Mouse (Mus musculus): ENCODE measurements around the gene Cyth2. TPM values are rescaled to one million over a fixed set of nuclear protein-coding genes. Genes with fewer than 3 reads are reported as not detected.

Gene Cyth2
- polyA plus RNA-seq, 1 experiment from 2014 or later, result 176 TPM

- H3K9me3 ChIP-seq (ENCODE audit: control insufficient read depth, low read length), result no peaks in the 10 kb centered on the region
- DNase-seq (ENCODE audit: low spot score) (no peak), ATAC-seq (ENCODE audit: insufficient number of reproducible peaks, low FRiP score, low TSS enrichment, low read depth) (no peak)
- no peaks in the 10 kb centered on the region for H3K27me3 ChIP-seq (ENCODE audit: control insufficient read depth, insufficient read depth, low read length)
- 65% methylated on average over 5 of the region's 5 CpGs for WGBS
- H3K4me3 ChIP-seq (ENCODE audit: low read depth, low read length), result no peak overlapping the region
- H3K9ac ChIP-seq (ENCODE audit: low read length), result no peak overlapping the region
- H3K4me1 ChIP-seq (ENCODE audit: control insufficient read depth, insufficient read depth, low read length), result no peaks in the 10 kb centered on the region
- H3K27ac ChIP-seq (replicated peaks; ENCODE audit: low read depth, low read length), result no peak overlapping the region
- H3K36me3 ChIP-seq (ENCODE audit: control insufficient read depth, insufficient read depth, low read length), result peaks cover 27% of the 10 kb centered on the region; the same call in 1 of the 2 replicates
- no peak overlapping the region for H3K4me2 ChIP-seq (ENCODE audit: low read depth, severe bottlenecking)
These were observed 8.4 kb downstream of the Cyth2 start for GRCm38 (mm10) chr7:45805941-45806340.

GRCm38 (mm10) chr7:45802551-45802950 is 11.8 kb downstream of the Cyth2 start:
- 91% methylated on average over 6 of the region's 6 CpGs for WGBS
- DNase-seq (ENCODE audit: low spot score), result no peak
- Histone ChIP-seq H3K27ac (replicated peaks; ENCODE audit: low read depth, low read length) (no peak overlapping the region), H3K4me2 (ENCODE audit: low read depth, severe bottlenecking) (no peak overlapping the region), H3K36me3 (ENCODE audit: control insufficient read depth, insufficient read depth, low read length) (peaks cover 5% of the 10 kb centered on the region; the same call in 1 of the 2 replicates), H3K4me3 (ENCODE audit: low read depth, low read length) (no peak overlapping the region), H3K4me1 (ENCODE audit: control insufficient read depth, insufficient read depth, low read length) (peaks cover 9% of the 10 kb centered on the region; the same call in 1 of the 2 replicates), H3K9me3 (ENCODE audit: control insufficient read depth, low read length) (no peaks in the 10 kb centered on the region), H3K9ac (ENCODE audit: low read length) (no peak overlapping the region), H3K27me3 (ENCODE audit: control insufficient read depth, insufficient read depth, low read length) (peaks cover 2% of the 10 kb centered on the region; the same call in 1 of the 2 replicates)
- no peak for ATAC-seq (ENCODE audit: insufficient number of reproducible peaks, low FRiP score, low TSS enrichment, low read depth)

DNA sequence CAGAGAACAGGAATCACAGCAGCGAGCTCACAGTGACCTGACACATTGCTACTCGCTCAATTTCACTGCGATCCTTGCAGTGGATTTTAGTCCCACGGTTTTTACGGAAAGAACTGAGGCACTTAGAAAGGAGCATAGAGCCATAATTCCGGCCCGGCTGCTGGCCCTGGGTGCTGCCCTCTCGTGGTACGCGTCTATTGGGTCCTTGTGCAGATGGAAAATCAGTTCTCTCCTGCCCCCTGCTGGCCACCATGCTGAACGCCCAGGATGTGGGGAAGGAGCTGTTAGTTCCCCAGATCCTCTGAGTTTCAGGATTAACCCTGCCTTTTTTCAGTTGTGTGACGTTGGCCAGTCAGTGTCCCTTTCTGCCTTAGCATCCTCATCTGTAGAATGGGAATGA is 13.0 kb downstream of the Cyth2 start:
- DNase-seq (ENCODE audit: low spot score) (peak; percentile 97), ATAC-seq (ENCODE audit: insufficient number of reproducible peaks, low FRiP score, low TSS enrichment, low read depth) (no peak)
- Histone ChIP-seq H3K36me3 (ENCODE audit: control insufficient read depth, insufficient read depth, low read length) (no peaks in the 10 kb centered on the region), H3K9ac (ENCODE audit: low read length) (no peak overlapping the region), H3K27me3 (ENCODE audit: control insufficient read depth, insufficient read depth, low read length) (peaks cover 10% of the 10 kb centered on the region), H3K27ac (replicated peaks; ENCODE audit: low read depth, low read length) (no peak overlapping the region), H3K4me1 (ENCODE audit: control insufficient read depth, insufficient read depth, low read length) (peaks cover 10% of the 10 kb centered on the region; the same call in 1 of the 2 replicates), H3K4me3 (ENCODE audit: low read depth, low read length) (no peak overlapping the region), H3K9me3 (ENCODE audit: control insufficient read depth, low read length) (no peaks in the 10 kb centered on the region), H3K4me2 (ENCODE audit: low read depth, severe bottlenecking) (peak overlapping the region; percentile 15; the same call in 1 of the 2 replicates)
- 5% methylated on average over 12 of the region's 12 CpGs for WGBS

GRCm38 (mm10) chr7:45800546-45801204 is 13.7 kb downstream of the Cyth2 start:
- peaks cover 10% of the 10 kb centered on the region for H3K27me3 ChIP-seq (ENCODE audit: control insufficient read depth, insufficient read depth, low read length)
- no peak overlapping the region for H3K9ac ChIP-seq (ENCODE audit: low read length)
- H3K4me2 ChIP-seq (ENCODE audit: low read depth, severe bottlenecking), result 0 out of 2 replicates have a peak overlapping the region, but pooled peaks have one; percentile 15
- no peak overlapping the region for H3K27ac ChIP-seq (replicated peaks; ENCODE audit: low read depth, low read length)
- DNase-seq (ENCODE audit: low spot score) (peak; percentile 56), ATAC-seq (ENCODE audit: insufficient number of reproducible peaks, low FRiP score, low TSS enrichment, low read depth) (no peak)
- no peaks in the 10 kb centered on the region for H3K9me3 ChIP-seq (ENCODE audit: control insufficient read depth, low read length)
- peaks cover 10% of the 10 kb centered on the region; the same call in 1 of the 2 replicates for H3K4me1 ChIP-seq (ENCODE audit: control insufficient read depth, insufficient read depth, low read length)
- WGBS, result 12% methylated on average over 25 of the region's 25 CpGs
- no peaks in the 10 kb centered on the region for H3K36me3 ChIP-seq (ENCODE audit: control insufficient read depth, insufficient read depth, low read length)
- no peak overlapping the region for H3K4me3 ChIP-seq (ENCODE audit: low read depth, low read length)

DNA sequence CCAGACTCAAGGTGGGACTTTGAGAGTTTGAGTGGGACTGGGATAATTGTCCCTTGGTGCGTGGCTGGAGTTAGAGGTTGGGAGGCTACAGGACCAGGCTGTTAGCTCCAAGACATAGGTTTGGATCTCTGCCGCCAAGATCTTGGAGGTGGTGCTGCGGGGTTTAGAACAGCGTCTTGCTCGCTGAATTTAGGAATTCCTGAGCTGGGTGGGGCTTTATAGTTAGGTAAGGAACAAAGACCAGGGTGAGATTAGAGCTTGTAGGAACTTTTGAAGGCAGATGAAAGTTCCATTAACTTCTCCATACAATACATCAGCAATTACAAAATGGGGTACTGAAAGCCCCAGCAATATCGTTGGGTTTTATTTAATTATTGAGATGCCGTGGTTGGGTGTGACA is 14.4 kb downstream of the Cyth2 start:
- 35% methylated on average over 7 of the region's 7 CpGs for WGBS
- H3K9ac ChIP-seq (ENCODE audit: low read length), result no peak overlapping the region
- H3K9me3 ChIP-seq (ENCODE audit: control insufficient read depth, low read length), result no peaks in the 10 kb centered on the region
- no peak overlapping the region for H3K4me3 ChIP-seq (ENCODE audit: low read depth, low read length)
- H3K4me2 ChIP-seq (ENCODE audit: low read depth, severe bottlenecking), result no peak overlapping the region
- no peak overlapping the region for H3K27ac ChIP-seq (replicated peaks; ENCODE audit: low read depth, low read length)
- ATAC-seq (ENCODE audit: insufficient number of reproducible peaks, low FRiP score, low TSS enrichment, low read depth) (no peak), DNase-seq (ENCODE audit: low spot score) (no peak)
- peaks cover 10% of the 10 kb centered on the region for H3K27me3 ChIP-seq (ENCODE audit: control insufficient read depth, insufficient read depth, low read length)
- H3K4me1 ChIP-seq (ENCODE audit: control insufficient read depth, insufficient read depth, low read length), result peaks cover 10% of the 10 kb centered on the region; the same call in 1 of the 2 replicates
- H3K36me3 ChIP-seq (ENCODE audit: control insufficient read depth, insufficient read depth, low read length), result peaks cover 3% of the 10 kb centered on the region; the same call in 1 of the 2 replicates

DNA sequence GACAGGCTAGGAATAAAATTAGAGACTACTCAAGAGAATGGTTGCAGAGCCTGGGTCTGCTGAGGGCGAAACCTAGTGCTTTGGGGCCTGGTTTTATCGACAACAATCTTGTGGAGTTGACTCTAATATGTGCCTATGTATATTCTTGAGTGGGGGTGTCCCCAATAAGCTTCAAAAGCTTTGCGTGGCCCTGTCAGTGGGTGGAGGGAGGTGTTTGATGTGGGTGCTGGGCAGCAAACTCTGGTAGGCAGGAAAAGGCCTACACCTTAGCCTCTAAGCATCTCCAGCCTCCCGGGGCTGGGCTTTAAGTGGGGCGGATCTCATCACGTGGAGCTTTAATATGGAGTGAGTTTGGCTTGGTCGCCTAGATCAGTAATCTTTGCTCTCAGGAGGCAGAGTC is 15.4 kb downstream of the Cyth2 start:
- Histone ChIP-seq H3K9me3 (ENCODE audit: control insufficient read depth, low read length) (no peaks in the 10 kb centered on the region), H3K27me3 (ENCODE audit: control insufficient read depth, insufficient read depth, low read length) (peaks cover 10% of the 10 kb centered on the region), H3K9ac (ENCODE audit: low read length) (no peak overlapping the region), H3K27ac (replicated peaks; ENCODE audit: low read depth, low read length) (no peak overlapping the region), H3K36me3 (ENCODE audit: control insufficient read depth, insufficient read depth, low read length) (peaks cover 3% of the 10 kb centered on the region; the same call in 1 of the 2 replicates), H3K4me2 (ENCODE audit: low read depth, severe bottlenecking) (peak overlapping the region; percentile 91; the same call in 1 of the 2 replicates), H3K4me1 (ENCODE audit: control insufficient read depth, insufficient read depth, low read length) (peaks cover 10% of the 10 kb centered on the region; the same call in 1 of the 2 replicates), H3K4me3 (ENCODE audit: low read depth, low read length) (peak overlapping the region; percentile 33; the same call in 1 of the 2 replicates)
- 49% methylated on average over 7 of the region's 7 CpGs for WGBS
- ATAC-seq (ENCODE audit: insufficient number of reproducible peaks, low FRiP score, low TSS enrichment, low read depth) (no peak), DNase-seq (ENCODE audit: low spot score) (no peak)

DNA sequence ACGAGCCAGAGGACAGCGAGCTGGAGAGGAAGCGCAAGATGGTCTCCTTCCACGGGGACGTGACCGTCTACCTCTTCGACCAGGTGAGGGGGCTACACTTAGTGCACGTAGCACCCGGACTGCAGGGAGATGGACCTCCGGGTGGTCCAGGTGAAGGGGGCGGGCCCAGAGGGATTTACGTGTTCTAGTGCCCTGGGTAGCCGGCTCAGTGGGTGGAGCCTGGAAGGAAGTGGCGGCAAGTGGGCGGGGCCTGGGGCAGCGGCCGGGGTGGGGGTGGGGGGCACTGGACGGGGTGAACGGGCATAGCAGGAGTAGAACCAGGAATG is 15.9 kb downstream of the Cyth2 start:
- Histone ChIP-seq H3K27me3 (ENCODE audit: control insufficient read depth, insufficient read depth, low read length) (peaks cover 10% of the 10 kb centered on the region), H3K4me1 (ENCODE audit: control insufficient read depth, insufficient read depth, low read length) (peaks cover 10% of the 10 kb centered on the region; the same call in 1 of the 2 replicates), H3K4me3 (ENCODE audit: low read depth, low read length) (peak overlapping the region; percentile 33), H3K4me2 (ENCODE audit: low read depth, severe bottlenecking) (peak overlapping the region; percentile 91), H3K9me3 (ENCODE audit: control insufficient read depth, low read length) (no peaks in the 10 kb centered on the region), H3K27ac (replicated peaks; ENCODE audit: low read depth, low read length) (no peak overlapping the region), H3K36me3 (ENCODE audit: control insufficient read depth, insufficient read depth, low read length) (peaks cover 3% of the 10 kb centered on the region; the same call in 1 of the 2 replicates), H3K9ac (ENCODE audit: low read length) (peak overlapping the region; percentile 64; the same call in 1 of the 2 replicates)
- no peak for ATAC-seq (ENCODE audit: insufficient number of reproducible peaks, low FRiP score, low TSS enrichment, low read depth)
- WGBS, result under 1% methylated on average over 19 of the region's 19 CpGs
- peak; percentile 60 for DNase-seq (ENCODE audit: low spot score)

GRCm38 (mm10) chr7:45797661-45798510 is 16.5 kb downstream of the Cyth2 start:
- no peaks in the 10 kb centered on the region for H3K9me3 ChIP-seq (ENCODE audit: control insufficient read depth, low read length)
- H3K27me3 ChIP-seq (ENCODE audit: control insufficient read depth, insufficient read depth, low read length), result peaks cover 10% of the 10 kb centered on the region
- no peak for ATAC-seq (ENCODE audit: insufficient number of reproducible peaks, low FRiP score, low TSS enrichment, low read depth)
- WGBS, result 2% methylated on average over 59 of the region's 60 CpGs
- no peak for DNase-seq (ENCODE audit: low spot score)
- peak overlapping the region; percentile 64 for H3K9ac ChIP-seq (ENCODE audit: low read length)
- H3K4me2 ChIP-seq (ENCODE audit: low read depth, severe bottlenecking), result peak overlapping the region; percentile 91
- H3K4me1 ChIP-seq (ENCODE audit: control insufficient read depth, insufficient read depth, low read length), result peaks cover 10% of the 10 kb centered on the region; the same call in 1 of the 2 replicates
- peak overlapping the region; percentile 33 for H3K4me3 ChIP-seq (ENCODE audit: low read depth, low read length)
- H3K36me3 ChIP-seq (ENCODE audit: control insufficient read depth, insufficient read depth, low read length), result peaks cover 5% of the 10 kb centered on the region
- H3K27ac ChIP-seq (replicated peaks; ENCODE audit: low read depth, low read length), result no peak overlapping the region
